Comparison of ENCODE assay signal across 8 mouse cellular contexts in the genomic region with DNA sequence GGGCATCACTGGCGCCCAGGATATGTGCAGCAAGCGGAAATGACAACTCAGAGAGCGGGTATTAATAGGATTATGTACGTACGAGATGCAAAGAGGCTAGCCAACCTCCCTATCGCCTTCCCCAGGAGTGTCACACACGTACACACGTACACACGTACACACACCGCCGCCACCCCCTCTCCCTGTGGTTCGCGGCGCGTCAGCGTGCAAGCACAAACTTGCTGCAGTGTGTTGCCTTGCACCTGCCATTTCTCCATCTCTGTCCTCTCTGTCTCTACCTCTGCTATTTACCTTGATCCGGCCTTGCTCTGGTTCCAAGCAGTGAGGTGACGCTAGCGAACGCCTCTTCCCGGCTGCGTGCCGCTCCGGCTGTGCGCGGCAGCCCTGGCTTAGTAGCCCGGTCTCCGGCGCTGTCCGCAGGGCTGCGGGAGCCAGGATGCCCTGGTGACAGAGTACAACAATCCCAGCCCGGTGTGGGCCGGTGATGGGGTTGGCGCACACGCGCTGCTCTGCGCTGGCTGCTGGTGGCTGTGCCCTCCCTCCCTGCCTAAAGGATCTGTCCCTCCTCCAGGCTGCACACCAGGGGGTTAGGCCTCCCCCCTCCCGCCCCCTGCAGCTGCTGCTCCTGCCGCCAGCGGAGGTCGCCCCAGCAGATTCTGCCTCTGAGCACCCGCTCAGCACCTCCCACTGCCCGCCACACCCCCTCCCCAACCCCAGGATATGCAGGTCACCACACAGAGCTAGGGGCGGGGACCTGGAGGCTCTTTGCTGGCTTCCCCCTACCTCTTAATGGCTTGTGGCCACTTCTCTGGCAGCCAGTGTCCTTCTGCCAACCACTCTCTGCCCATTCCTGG. TPM values are rescaled to one million over a fixed set of nuclear protein-coding genes. Genes with fewer than 3 reads are reported as not detected.
DNase-seq lines count a peak whose midpoint lies in the region; ATAC-seq lines count a peak whose summit lies in the region.

No protein-coding gene starts in this region.

- ATAC-seq in intestine, embryonic 16.5 days: peak; percentile 91
- ATAC-seq in megakaryocyte progenitor cell, adult 5-6 weeks (replicated peaks; ENCODE audit: poor library complexity): peak; percentile 70

- peak overlapping the region; percentile 92 for H3K4me2 ChIP-seq in intestine, embryonic 16.5 days (ENCODE audit: low read depth, low read length)

- peak; percentile 51 for DNase-seq in adrenal gland, adult 2 months
- peak; percentile 80 for DNase-seq in cerebellum, postnatal 36 days
- peak; percentile 26 for DNase-seq in gastrocnemius, postnatal 25 days
- DNase-seq in left cerebral cortex, postnatal 25 days (ENCODE audit: low spot score in 2 of 2): peak; percentile 64 to 78
- DNase-seq in right cerebral cortex, adult 2 months (ENCODE audit: low spot score in 2 of 2): peak; percentile 69 to 73
- no peak for DNase-seq in MN1 (ENCODE audit: low spot score)

- H3K27ac ChIP-seq in intestine, embryonic 16.5 days (ENCODE audit: low read length): no peak overlapping the region

- H3K4me1 ChIP-seq in intestine, embryonic 16.5 days (ENCODE audit: control insufficient read depth, insufficient read depth, low read length): peaks cover 9% of the 10 kb centered on the region; the same call in 1 of the 2 replicates

- peak overlapping the region; percentile 55 for H3K9ac ChIP-seq in intestine, embryonic 16.5 days (ENCODE audit: low read depth, low read length)

- intact Hi-C loops in left cerebral cortex, postnatal 25 days (cut with DNase I): loop anchor here (5.0 kb wide), 2 partner anchors 58 to 188 kb away; no protein-coding TSS in a partner anchor

- H3K4me3 ChIP-seq in intestine, embryonic 16.5 days (ENCODE audit: low read length): peak overlapping the region; percentile 54

- WGBS in intestine, embryonic 16.5 days: under 1% methylated on average over 43 of the region's 44 CpGs

- no peaks in the 10 kb centered on the region for H3K9me3 ChIP-seq in intestine, embryonic 16.5 days (ENCODE audit: control insufficient read depth, low read length)

- H3K27me3 ChIP-seq in intestine, embryonic 16.5 days (replicated peaks; ENCODE audit: control insufficient read depth, insufficient read depth, low read length): peaks cover 3% of the 10 kb centered on the region

- no peaks in the 10 kb centered on the region for H3K36me3 ChIP-seq in intestine, embryonic 16.5 days (ENCODE audit: control insufficient read depth, insufficient read depth, low read length)

RNA-seq across cellular contexts. Expression of a gene that starts 0.9 kb away (rescaled TPM):
- 10 to 100 TPM; 21.0 to 21.2 TPM for total RNA-seq in adrenal gland, adult 2 months (2021)
- polyA plus RNA-seq in adrenal gland, adult 2 months (2012; rRNA removed): 7.1 and 7.7 TPM in 2 replicates
- 10 to 100 TPM; 34.7 to 54.5 TPM for total RNA-seq in gastrocnemius, postnatal 25 days (2021)
- 4.7 TPM in 2 replicates for polyA plus RNA-seq in intestine, embryonic 16.5 days (2015; fragmentation: Nextera tagmentation; extraction: Ambion mirVana)
- total RNA-seq in left cerebral cortex, postnatal 25 days (2021): 100 to 1,000 TPM; 383 to 392 TPM
- total RNA-seq in megakaryocyte progenitor cell, adult 5-6 weeks (2015): 36.1 and 37.0 TPM in 2 replicates
- total RNA-seq in megakaryocyte progenitor cell, adult 5-6 weeks (2017): 41.6 and 48.4 TPM in 2 replicates

RNA-seq across cellular contexts. Expression of a gene that starts 43.2 kb away (rescaled TPM):
- 1 to 10 TPM; 1.8 to 5.1 TPM for total RNA-seq in adrenal gland, adult 2 months (2021)
- polyA plus RNA-seq in adrenal gland, adult 2 months (2012; rRNA removed): 1.9 and 2.7 TPM in 2 replicates
- total RNA-seq in gastrocnemius, postnatal 25 days (2021): 1 to 10 TPM; 4.2 to 5.7 TPM
- polyA plus RNA-seq in intestine, embryonic 16.5 days (2015; fragmentation: Nextera tagmentation; extraction: Ambion mirVana): 4.2 and 4.6 TPM in 2 replicates
- total RNA-seq in left cerebral cortex, postnatal 25 days (2021): under 1 TPM; 0.37 to 0.57 TPM
- total RNA-seq in megakaryocyte progenitor cell, adult 5-6 weeks (2015): 2.9 and 7.4 TPM in 2 replicates
- 1.7 and 2.8 TPM in 2 replicates for total RNA-seq in megakaryocyte progenitor cell, adult 5-6 weeks (2017)

Comparison
In these comparisons a context has a peak if more than half of its experiments do, and no peak if none do; other contexts are left out.
1. RNA of a gene that starts 0.9 kb away (total RNA-seq): 383 to 392 TPM in left cerebral cortex, postnatal 25 days; 34.7 to 54.5 TPM in gastrocnemius, postnatal 25 days, 36.1 to 48.4 TPM in megakaryocyte progenitor cell, adult 5-6 weeks and 21.0 to 21.2 TPM in adrenal gland, adult 2 months; every median in the first group is over 4 times any median in the second.